Comparison of ENCODE assay signal across 9 mouse cellular contexts in the genomic region with DNA sequence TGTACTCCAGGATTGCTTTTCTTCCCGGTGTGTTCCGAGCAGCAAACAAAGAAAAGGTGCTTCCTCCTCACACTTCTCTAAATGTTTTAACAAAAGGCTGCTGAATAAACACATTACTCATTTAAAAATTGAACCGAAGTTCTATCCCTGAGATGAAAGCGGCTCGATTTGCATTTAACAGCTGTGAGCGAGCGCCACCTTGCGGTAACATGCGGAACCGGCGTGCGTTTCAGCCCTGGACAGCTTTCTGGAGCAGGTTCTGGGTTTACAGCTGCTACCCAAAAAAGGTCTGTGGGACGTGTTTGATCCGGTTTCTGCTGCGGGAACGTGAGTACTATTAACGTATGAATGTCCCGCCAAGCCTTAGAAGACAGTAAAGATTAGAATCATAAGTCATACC. TPM values are rescaled to one million over a fixed set of nuclear protein-coding genes. Genes with fewer than 3 reads are reported as not detected.
A peak's percentile ranks its signal among the peaks of the same experiment; 100 is the strongest.
DNase-seq lines count a peak whose midpoint lies in the region; ATAC-seq lines count a peak whose summit lies in the region.
"Had no signal": no experiment of that assay in that cellular context is flagged by ENCODE, and none has a peak within 500 bp of the region (broad histone marks: within the 10 kb centered on the region; RNA-seq: fewer than 3 reads in every experiment).

No protein-coding gene starts in this region.

- H3K9ac ChIP-seq in hindbrain, embryonic 16.5 days (ENCODE audit: low read depth, low read length) = peak overlapping the region; percentile 86

- WGBS in hindbrain, embryonic 16.5 days = 0% methylated on average over 18 of the region's 18 CpGs

- no peaks in the 10 kb centered on the region for H3K9me3 ChIP-seq in hindbrain, embryonic 16.5 days (ENCODE audit: control insufficient read depth, low read length)

- peak; percentile 56 for DNase-seq in WW6 (ENCODE audit: low read depth, low spot score)
- peak; percentile 93 to 95 for DNase-seq in cerebellum, postnatal 10 days
- DNase-seq in frontal cortex, postnatal 25 days (ENCODE audit: low spot score in 2 of 2) = peak; percentile 96 to 97
- peak; percentile 78 for DNase-seq in left cerebral cortex, adult 11 months (ENCODE audit: low spot score)
- DNase-seq in lung, postnatal 25 days (ENCODE audit: low spot score) = peak; percentile 60
- peak; percentile 98 to 99 for DNase-seq in right cerebral cortex, adult 2 months (ENCODE audit: low spot score in 2 of 2)

- peaks cover 27% of the 10 kb centered on the region for H3K4me1 ChIP-seq in hindbrain, embryonic 16.5 days (ENCODE audit: control insufficient read depth, insufficient read depth, low read depth, low read length)

- H3K4me3 ChIP-seq in hindbrain, embryonic 16.5 days (ENCODE audit: low read length) = peak overlapping the region; percentile 79

- no peaks in the 10 kb centered on the region for H3K36me3 ChIP-seq in hindbrain, embryonic 16.5 days (ENCODE audit: control insufficient read depth, insufficient read depth, low read length)

- ATAC-seq in hindbrain, embryonic 16.5 days = peak; percentile 37; the same call in 1 of the 2 replicates
- no peak for ATAC-seq in erythroid progenitor cell, adult 5-6 weeks (replicated peaks; ENCODE audit: low FRiP score, poor library complexity, severe bottlenecking)

- H3K27me3 ChIP-seq in hindbrain, embryonic 16.5 days (replicated peaks; ENCODE audit: control insufficient read depth, insufficient read depth, low read length) = 0 out of 2 replicates have a peak, but pooled peaks cover 2% of the 10 kb centered on the region

- H3K27ac ChIP-seq in hindbrain, embryonic 16.5 days (ENCODE audit: low read depth, low read length) = peak overlapping the region; percentile 21; the same call in 1 of the 2 replicates

- peak overlapping the region; percentile 95 for H3K4me2 ChIP-seq in hindbrain, embryonic 16.5 days (ENCODE audit: low read length)

RNA-seq across cellular contexts. Expression of gene Ptprt, which starts 1.9 kb away (rescaled TPM):
- 11.5 and 12.1 TPM in 2 replicates for polyA plus RNA-seq in hindbrain, embryonic 16.5 days (2015; fragmentation: Nextera tagmentation; extraction: Ambion mirVana)
- not detected in 2 replicates for total RNA-seq in erythroid progenitor cell, adult 5-6 weeks (2015; ENCODE audit: low replicate concordance)
- total RNA-seq in erythroid progenitor cell, adult 5-6 weeks (2017; ENCODE audit: low replicate concordance) = not detected in 2 replicates
- total RNA-seq: neutrophil, adult 5-6 weeks had no signal
